Mouse (Mus musculus) heart, postnatal 0 days (tissue): ENCODE measurements around the gene Spata2l.

Experiments used
- CTCF ChIP-seq: IDR thresholded peaks from 2 replicates; pipeline ENCODE4 v1.5.1; 2016; ENCODE audit warnings: antibody characterized with exemption, control low read depth, low read depth
- EP300 ChIP-seq: IDR thresholded peaks from 2 replicates; pipeline ENCODE4 v1.6.1; 2016; ENCODE audit warnings: antibody characterized with exemption, low read depth

DNA sequence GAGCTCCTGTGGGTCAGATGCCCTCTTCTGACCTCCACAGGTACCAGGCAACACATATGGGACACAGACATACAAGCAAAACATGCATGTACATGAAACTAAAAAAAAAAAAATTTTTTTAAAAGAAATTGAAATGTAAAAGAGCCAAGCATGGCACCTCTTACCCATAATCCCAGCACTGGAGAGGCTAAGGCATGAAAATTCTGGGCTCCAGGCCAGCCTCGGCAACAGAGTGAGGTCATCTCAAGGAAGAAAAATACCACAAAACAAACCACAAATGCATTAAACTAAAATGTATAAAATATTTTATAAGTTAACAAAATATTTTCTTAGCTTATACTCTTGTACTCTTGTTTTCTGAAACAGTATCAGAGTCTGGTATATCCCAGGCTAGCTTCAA, 15.1 kb downstream of the Spata2l start:
- no peak for TF ChIP-seq EP300
- TF ChIP-seq CTCF, result no peak
